Mouse (Mus musculus) embryonic facial prominence, embryonic 10.5 days (tissue): ENCODE measurements at regions not wholly inside any gene's neighbourhood (a gene's known extent, or its start where the extent isn't known, plus 50 kb on each side); places are given as distances from the start of the nearest gene placed in this dataset.

Experiments
- DNase-seq: peaks from one replicate; pipeline ENCODE4 v3.0.0-alpha.2; 2017; ENCODE audit warnings: low spot score
- H3K27ac ChIP-seq: fragments of 300-500 bp; sonication (generic); replicated peaks from 2 replicates; pipeline ENCODE4 v1.5.1; 2016; ENCODE audit warnings: mild to moderate bottlenecking
- H3K27me3 ChIP-seq: fragments of 300-500 bp; sonication (generic); replicated peaks from 2 replicates; pipeline ENCODE4 v1.6.1; 2016; ENCODE audit warnings: low read depth, mild to moderate bottlenecking; ENCODE audit not compliant: poor library complexity, severe bottlenecking
- H3K36me3 ChIP-seq: fragments of 300-500 bp; sonication (generic); replicated peaks from 2 replicates; pipeline ENCODE4 v1.6.1; 2016; ENCODE audit warnings: mild to moderate bottlenecking, moderate library complexity
- H3K4me1 ChIP-seq: fragments of 300-500 bp; sonication (generic); 2 replicates; pipeline ENCODE4 v1.6.1; 2016
- H3K4me3 ChIP-seq: fragments of 300-500 bp; sonication (generic); 2 replicates; pipeline ENCODE4 v1.5.1; 2016; ENCODE audit warnings: mild to moderate bottlenecking, moderate library complexity
- H3K9me3 ChIP-seq: fragments of 300-500 bp; sonication (generic); 2 replicates; pipeline ENCODE4 v1.6.1; 2016; ENCODE audit warnings: mild to moderate bottlenecking
- WGBS: fragments of 180-500 bp; shearing (Covaris S2); methylation state at CpG from one replicate; pipeline ENCODE4 v1.1.7; 2016; 5-methylcytosine and 5-hydroxymethylcytosine counted together

DNA sequence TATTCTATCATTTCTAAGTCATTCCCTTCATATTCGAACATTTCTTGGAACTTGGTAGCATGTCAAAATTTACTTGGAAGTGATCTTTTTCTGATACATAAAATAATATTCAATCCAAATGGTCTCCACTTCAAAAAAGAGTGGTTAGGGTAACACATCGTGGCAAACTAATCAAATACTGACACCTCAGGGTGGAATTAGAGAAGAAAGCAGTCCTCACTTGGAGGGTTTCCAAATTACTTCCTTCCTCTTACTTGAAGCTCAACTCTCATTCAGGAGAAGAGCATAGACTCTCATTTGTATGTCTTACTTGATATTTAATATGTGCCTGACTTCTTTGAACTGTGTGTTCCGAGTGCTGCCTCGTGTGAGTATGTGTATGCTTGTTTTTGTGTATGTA is 220.3 kb downstream of the Mex3b start:
- H3K4me1 ChIP-seq, result peaks cover 29% of the 10 kb centered on the region
- DNase-seq, result no peak
- H3K27ac ChIP-seq, result peak overlapping the region; percentile 86; the same call in 1 of the 2 replicates
- no peaks in the 10 kb centered on the region for H3K36me3 ChIP-seq
- H3K9me3 ChIP-seq, result no peaks in the 10 kb centered on the region
- 81% methylated on average over 4 of the region's 4 CpGs for WGBS
- H3K4me3 ChIP-seq, result no peak overlapping the region
- no peaks in the 10 kb centered on the region for H3K27me3 ChIP-seq

DNA sequence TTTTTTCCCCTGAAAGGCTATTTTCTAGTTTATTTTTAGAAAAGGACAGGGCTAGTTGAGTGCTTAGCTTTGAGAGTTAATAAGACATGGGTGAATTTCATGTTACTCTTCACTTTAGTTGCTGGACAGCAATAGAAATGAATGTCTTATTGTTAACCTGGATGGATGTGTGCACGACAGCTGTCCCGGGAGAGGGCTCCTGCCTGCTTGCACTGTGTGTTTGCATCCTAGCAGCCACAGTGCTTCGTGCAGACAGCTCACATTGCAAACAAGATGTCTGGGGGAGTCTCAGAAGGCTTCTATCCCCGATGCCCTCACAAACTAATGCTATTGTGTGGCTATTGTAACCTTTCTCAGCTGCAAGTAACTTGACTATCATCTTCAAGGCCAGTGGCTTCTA is 221.0 kb downstream of the Mex3b start:
- Histone ChIP-seq H3K36me3 (no peaks in the 10 kb centered on the region), H3K27me3 (no peaks in the 10 kb centered on the region), H3K27ac (peak overlapping the region; percentile 86), H3K4me1 (peaks cover 29% of the 10 kb centered on the region), H3K9me3 (no peaks in the 10 kb centered on the region), H3K4me3 (no peak overlapping the region)
- no peak for DNase-seq
- 29% methylated on average over 4 of the region's 4 CpGs for WGBS

GRCm38 (mm10) chr7:83089330-83089982 is 222.3 kb downstream of the Mex3b start:
- H3K27me3 ChIP-seq, result no peaks in the 10 kb centered on the region
- H3K36me3 ChIP-seq, result no peaks in the 10 kb centered on the region
- peak overlapping the region; percentile 86 for H3K27ac ChIP-seq
- peaks cover 39% of the 10 kb centered on the region for H3K4me1 ChIP-seq
- H3K4me3 ChIP-seq, result peak overlapping the region; percentile 30
- DNase-seq, result peak; percentile 76
- 24% methylated on average over 8 of the region's 8 CpGs for WGBS
- no peaks in the 10 kb centered on the region for H3K9me3 ChIP-seq

DNA sequence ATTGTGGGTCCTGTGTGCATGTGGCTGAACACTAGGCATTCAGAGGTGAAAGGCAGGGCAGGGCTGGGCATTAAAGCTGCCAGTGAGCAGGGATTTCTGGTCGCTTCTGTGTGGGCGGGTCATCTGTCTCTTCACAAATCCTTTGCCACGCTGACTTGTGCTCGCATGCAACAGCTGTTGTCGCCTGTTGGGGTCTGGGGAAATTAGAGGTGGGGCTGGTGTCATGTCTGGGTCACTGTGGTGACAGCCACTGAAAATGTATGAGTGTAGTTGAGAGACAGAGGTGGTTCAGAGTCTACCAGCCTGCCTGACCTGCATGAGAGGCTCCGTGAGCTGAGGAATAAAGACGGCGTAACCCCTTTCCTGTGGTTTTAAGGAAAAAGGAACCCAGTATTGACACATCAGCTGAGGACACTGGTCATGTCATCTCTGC is 226.8 kb downstream of the Mex3b start:
- DNase-seq, result no peak
- Histone ChIP-seq H3K27me3 (no peaks in the 10 kb centered on the region), H3K4me3 (no peak overlapping the region), H3K27ac (peak overlapping the region; percentile 52; the same call in 1 of the 2 replicates), H3K36me3 (no peaks in the 10 kb centered on the region), H3K9me3 (no peaks in the 10 kb centered on the region), H3K4me1 (peaks cover 29% of the 10 kb centered on the region)
- 60% methylated on average over 8 of the region's 8 CpGs for WGBS

GRCm38 (mm10) chr7:83094899-83095298 is 227.8 kb downstream of the Mex3b start:
- Histone ChIP-seq H3K36me3 (no peaks in the 10 kb centered on the region), H3K4me1 (peaks cover 19% of the 10 kb centered on the region), H3K9me3 (no peaks in the 10 kb centered on the region), H3K27me3 (no peaks in the 10 kb centered on the region), H3K27ac (no peak overlapping the region), H3K4me3 (no peak overlapping the region)
- DNase-seq, result no peak
- WGBS, result 71% methylated on average over 3 of the region's 3 CpGs

- no peak for DNase-seq
- H3K4me3 ChIP-seq, result no peak overlapping the region
- 82% methylated on average over 3 of the region's 3 CpGs for WGBS
These were observed 228.5 kb downstream of the Mex3b start for GRCm38 (mm10) chr7:83095593-83095992.

GRCm38 (mm10) chr7:83104426-83104825 is 237.3 kb downstream of the Mex3b start:
- no peaks in the 10 kb centered on the region for H3K4me1 ChIP-seq
- no peak overlapping the region for H3K4me3 ChIP-seq
- H3K27me3 ChIP-seq, result no peaks in the 10 kb centered on the region
- no peaks in the 10 kb centered on the region for H3K36me3 ChIP-seq
- H3K27ac ChIP-seq, result no peak overlapping the region
- 88% methylated on average over 1 of the region's 1 CpGs for WGBS
- no peaks in the 10 kb centered on the region for H3K9me3 ChIP-seq
- DNase-seq, result no peak

More at GRCm38 (mm10) chr7:83095593-83095992, 228.5 kb downstream of the Mex3b start:
- H3K9me3 ChIP-seq, result no peaks in the 10 kb centered on the region
- no peaks in the 10 kb centered on the region for H3K27me3 ChIP-seq
- H3K4me1 ChIP-seq, result peaks cover 17% of the 10 kb centered on the region
- no peak overlapping the region for H3K27ac ChIP-seq
- no peaks in the 10 kb centered on the region for H3K36me3 ChIP-seq

DNA sequence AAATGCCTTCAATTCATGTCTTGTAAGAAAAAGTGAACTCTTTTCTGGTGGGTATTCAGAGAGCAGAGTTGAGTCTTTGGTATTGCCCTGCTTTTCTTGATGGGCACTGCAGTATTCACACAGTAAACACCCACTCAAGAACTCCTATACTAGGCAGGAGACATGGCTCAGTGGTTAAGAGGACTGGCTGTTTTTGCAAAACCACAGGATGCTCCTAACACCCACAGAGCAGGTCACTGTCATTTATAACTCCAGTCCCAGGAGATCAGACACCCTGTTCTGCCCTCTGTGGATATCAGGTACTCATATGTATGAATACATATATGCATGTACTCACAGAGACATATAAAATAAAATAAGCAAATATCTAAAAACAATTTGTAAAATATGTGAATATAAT is 238.5 kb downstream of the Mex3b start:
- H3K27me3 ChIP-seq, result no peaks in the 10 kb centered on the region
- no peaks in the 10 kb centered on the region for H3K36me3 ChIP-seq
- H3K9me3 ChIP-seq, result no peaks in the 10 kb centered on the region
- DNase-seq, result no peak
- H3K4me3 ChIP-seq, result no peak overlapping the region
- no peak overlapping the region for H3K27ac ChIP-seq
- no peaks in the 10 kb centered on the region for H3K4me1 ChIP-seq

- H3K4me3 ChIP-seq, result no peak overlapping the region
- no peaks in the 10 kb centered on the region for H3K9me3 ChIP-seq
- DNase-seq, result no peak
- peaks cover 14% of the 10 kb centered on the region for H3K4me1 ChIP-seq
- 0 out of 2 replicates have a peak overlapping the region, but pooled peaks have one; percentile 35 for H3K27ac ChIP-seq
- 82% methylated on average over 6 of the region's 6 CpGs for WGBS
- H3K36me3 ChIP-seq, result no peaks in the 10 kb centered on the region
- H3K27me3 ChIP-seq, result no peaks in the 10 kb centered on the region
These were observed 244.2 kb downstream of the Mex3b start for GRCm38 (mm10) chr7:83111217-83111823.

- Histone ChIP-seq H3K4me3 (no peak overlapping the region), H3K4me1 (peaks cover 10% of the 10 kb centered on the region; the same call in 1 of the 2 replicates), H3K27me3 (no peaks in the 10 kb centered on the region), H3K9me3 (no peaks in the 10 kb centered on the region), H3K27ac (no peak overlapping the region), H3K36me3 (no peaks in the 10 kb centered on the region)
- no peak for DNase-seq
- 95% methylated on average over 1 of the region's 1 CpGs for WGBS
These were observed 249.4 kb downstream of the Mex3b start for GRCm38 (mm10) chr7:83116487-83116886.

- 94% methylated on average over 3 of the region's 3 CpGs for WGBS
- Histone ChIP-seq H3K4me3 (no peak overlapping the region), H3K9me3 (no peaks in the 10 kb centered on the region), H3K27me3 (no peaks in the 10 kb centered on the region), H3K4me1 (peaks cover 6% of the 10 kb centered on the region; the same call in 1 of the 2 replicates), H3K36me3 (no peaks in the 10 kb centered on the region), H3K27ac (no peak overlapping the region)
- DNase-seq, result no peak
These were observed 249.9 kb downstream of the Mex3b start for GRCm38 (mm10) chr7:83117065-83117464.

DNA sequence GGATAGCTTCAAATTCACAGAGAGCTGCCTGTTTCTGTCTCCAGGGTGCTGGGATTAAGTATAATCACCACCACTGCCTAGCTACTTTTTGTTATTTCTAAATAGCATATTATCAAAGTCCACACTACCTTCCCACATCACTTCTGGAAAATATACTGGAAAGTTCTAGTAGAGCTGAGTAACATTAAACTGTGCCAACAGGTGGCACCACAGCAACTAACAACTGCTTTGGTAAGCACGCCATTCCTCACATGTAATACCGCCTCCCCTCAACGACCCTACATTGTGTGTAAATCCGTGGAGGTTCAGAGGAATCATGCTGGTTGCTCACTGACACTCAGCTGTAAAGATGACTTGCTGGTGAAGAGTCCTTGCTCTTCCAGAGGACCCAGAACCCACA is 259.1 kb downstream of the Mex3b start:
- WGBS, result 83% methylated on average over 4 of the region's 4 CpGs

DNA sequence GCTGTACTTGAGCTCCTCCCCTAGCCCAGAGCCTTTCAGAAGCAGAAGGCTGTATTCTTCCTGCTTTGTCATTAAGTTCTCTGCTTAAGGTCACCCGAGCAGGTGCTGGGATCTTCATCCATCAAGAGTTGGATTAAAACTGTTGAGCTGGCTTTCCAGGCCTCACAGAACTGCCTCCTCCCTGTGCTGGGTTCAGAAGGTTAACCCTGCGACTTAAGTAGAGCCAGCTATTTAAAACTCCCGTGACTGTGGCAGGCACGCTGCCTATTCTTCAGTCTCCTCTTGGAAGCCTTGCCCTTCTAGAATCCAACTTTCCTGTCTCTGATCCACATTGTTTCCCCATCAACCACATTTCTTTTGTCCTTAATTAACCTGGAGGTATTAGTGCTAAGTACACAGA is 273.1 kb downstream of the Mex3b start:
- DNase-seq, result no peak
- 48% methylated on average over 4 of the region's 4 CpGs for WGBS
- peaks cover 10% of the 10 kb centered on the region for H3K4me1 ChIP-seq
- H3K9me3 ChIP-seq, result no peaks in the 10 kb centered on the region
- no peaks in the 10 kb centered on the region for H3K36me3 ChIP-seq
- no peaks in the 10 kb centered on the region for H3K27me3 ChIP-seq
- no peak overlapping the region for H3K4me3 ChIP-seq
- H3K27ac ChIP-seq, result no peak overlapping the region

More for the DNA sequence above, 259.1 kb downstream of the Mex3b start:
- H3K27ac ChIP-seq, result no peak overlapping the region
- no peaks in the 10 kb centered on the region for H3K27me3 ChIP-seq
- DNase-seq, result no peak
- H3K9me3 ChIP-seq, result no peaks in the 10 kb centered on the region
- peaks cover 3% of the 10 kb centered on the region for H3K4me1 ChIP-seq
- H3K4me3 ChIP-seq, result no peak overlapping the region
- H3K36me3 ChIP-seq, result no peaks in the 10 kb centered on the region
